Mouse (Mus musculus): ENCODE measurements around the gene Atp8b3. TPM values are rescaled to one million over a fixed set of nuclear protein-coding genes. Genes with fewer than 3 reads are reported as not detected.
A peak's percentile ranks its signal among the peaks of the same experiment; 100 is the strongest.

Atp8b3 gene
- polyA plus RNA-seq, 1 experiment: 0.13 TPM

- H3K27me3 ChIP-seq (ENCODE audit: control insufficient read depth, insufficient read depth, insufficient read length): no peaks in the 10 kb centered on the region
- peaks cover 79% of the 10 kb centered on the region for H3K79me2 ChIP-seq (ENCODE audit: control insufficient read depth, insufficient read depth)
- TF ChIP-seq MYOG (IDR thresholded peaks at IDR 0.05; ENCODE audit: control insufficient read depth, extremely low read depth, insufficient read length) (no peak), FOSL1 (IDR thresholded peaks at IDR 0.05; ENCODE audit: insufficient read depth, low read length, poor library complexity, severe bottlenecking) (no peak), MYOD1 (IDR thresholded peaks at IDR 0.05; ENCODE audit: control insufficient read depth, insufficient read length, low read depth) (no peak), USF1 (IDR thresholded peaks at IDR 0.05; ENCODE audit: low read depth) (no peak), MAX (IDR thresholded peaks at IDR 0.05) (no peak), CTCF (IDR thresholded peaks at IDR 0.05; ENCODE audit: control insufficient read depth, insufficient read depth, insufficient read length) (no peak), CEBPB (IDR thresholded peaks at IDR 0.05; ENCODE audit: low read depth) (no peak)
- no peak overlapping the region for H3K4me3 ChIP-seq (ENCODE audit: insufficient read depth, poor library complexity, severe bottlenecking)
- H3K36me3 ChIP-seq (ENCODE audit: control insufficient read depth, insufficient read depth): no peaks in the 10 kb centered on the region
- H3K79me3 ChIP-seq (ENCODE audit: low read depth): peaks cover 56% of the 10 kb centered on the region
- H3ac ChIP-seq (ENCODE audit: control insufficient read depth, insufficient read length, low read depth): no peak overlapping the region
Measured at GRCm38 (mm10) chr10:80553575-80553974, 14.7 kb upstream of the Atp8b3 start.

- peaks cover 7% of the 10 kb centered on the region for H3K36me3 ChIP-seq (ENCODE audit: control insufficient read depth, insufficient read depth)
- TF ChIP-seq CEBPB (IDR thresholded peaks at IDR 0.05; ENCODE audit: low read depth): no peak
Measured at GRCm38 (mm10) chr10:80552364-80552763, 13.4 kb upstream of the Atp8b3 start.

GRCm38 (mm10) chr10:80549279-80549678, 10.4 kb upstream of the Atp8b3 start:
- no peak for TF ChIP-seq MYOG (IDR thresholded peaks at IDR 0.05; ENCODE audit: control insufficient read depth, extremely low read depth, insufficient read length)
- TF ChIP-seq MAX (IDR thresholded peaks at IDR 0.05): no peak
- TF ChIP-seq CEBPB (IDR thresholded peaks at IDR 0.05; ENCODE audit: low read depth): no peak
- no peak for TF ChIP-seq USF1 (IDR thresholded peaks at IDR 0.05; ENCODE audit: low read depth)
- TF ChIP-seq CTCF (IDR thresholded peaks at IDR 0.05; ENCODE audit: control insufficient read depth, insufficient read depth, insufficient read length): no peak
- TF ChIP-seq FOSL1 (IDR thresholded peaks at IDR 0.05; ENCODE audit: insufficient read depth, low read length, poor library complexity, severe bottlenecking): no peak
- no peak for TF ChIP-seq MYOD1 (IDR thresholded peaks at IDR 0.05; ENCODE audit: control insufficient read depth, insufficient read length, low read depth)
- Histone ChIP-seq H3ac (ENCODE audit: control insufficient read depth, insufficient read length, low read depth) (no peak overlapping the region), H3K79me2 (ENCODE audit: control insufficient read depth, insufficient read depth) (peaks cover 36% of the 10 kb centered on the region), H3K79me3 (ENCODE audit: low read depth) (peaks cover 20% of the 10 kb centered on the region), H3K36me3 (ENCODE audit: control insufficient read depth, insufficient read depth) (peaks cover 23% of the 10 kb centered on the region), H3K4me3 (ENCODE audit: insufficient read depth, poor library complexity, severe bottlenecking) (no peak overlapping the region), H3K27me3 (ENCODE audit: control insufficient read depth, insufficient read depth, insufficient read length) (no peaks in the 10 kb centered on the region)

More at GRCm38 (mm10) chr10:80552364-80552763, 13.4 kb upstream of the Atp8b3 start:
- H3K79me3 ChIP-seq (ENCODE audit: low read depth): peaks cover 45% of the 10 kb centered on the region
- H3K27me3 ChIP-seq (ENCODE audit: control insufficient read depth, insufficient read depth, insufficient read length): no peaks in the 10 kb centered on the region
- peaks cover 67% of the 10 kb centered on the region for H3K79me2 ChIP-seq (ENCODE audit: control insufficient read depth, insufficient read depth)
- no peak overlapping the region for H3ac ChIP-seq (ENCODE audit: control insufficient read depth, insufficient read length, low read depth)
- no peak overlapping the region for H3K4me3 ChIP-seq (ENCODE audit: insufficient read depth, poor library complexity, severe bottlenecking)

DNA sequence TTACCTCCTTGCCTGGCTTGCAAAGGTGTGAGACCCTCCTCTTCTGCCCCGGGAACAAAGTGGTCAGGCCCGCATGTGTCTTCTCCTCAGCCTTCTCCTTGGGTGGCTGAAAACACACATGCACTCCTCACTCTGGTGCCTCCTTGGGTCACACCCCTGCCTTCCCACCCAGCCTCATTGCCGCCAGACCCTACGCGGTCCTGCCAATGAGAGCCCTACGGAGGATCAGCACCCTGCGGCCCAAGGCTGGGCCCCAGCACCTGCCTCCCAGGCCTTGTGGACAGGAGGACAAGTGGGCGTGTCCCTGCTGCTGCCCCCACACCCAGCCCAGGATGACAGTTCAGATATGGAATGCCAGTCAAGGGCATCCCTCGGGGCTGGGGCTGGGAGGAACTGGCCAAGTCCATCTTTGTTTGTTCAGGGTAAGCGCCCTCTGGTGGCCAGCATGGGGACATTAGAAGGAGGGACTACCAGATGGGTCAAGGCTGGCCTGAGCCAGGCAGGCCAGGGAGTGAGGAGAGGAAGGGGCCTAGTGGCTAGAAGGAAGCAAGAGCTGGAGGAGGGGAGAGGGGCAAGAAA, 9.6 kb upstream of the Atp8b3 start:
- H3K27me3 ChIP-seq (ENCODE audit: control insufficient read depth, insufficient read depth, insufficient read length): no peaks in the 10 kb centered on the region

GRCm38 (mm10) chr10:80547539-80547938, 8.6 kb upstream of the Atp8b3 start:
- Histone ChIP-seq H3K4me3 (ENCODE audit: insufficient read depth, poor library complexity, severe bottlenecking) (no peak overlapping the region), H3K36me3 (ENCODE audit: control insufficient read depth, insufficient read depth) (peaks cover 39% of the 10 kb centered on the region), H3ac (ENCODE audit: control insufficient read depth, insufficient read length, low read depth) (no peak overlapping the region), H3K27me3 (ENCODE audit: control insufficient read depth, insufficient read depth, insufficient read length) (no peaks in the 10 kb centered on the region), H3K79me2 (ENCODE audit: control insufficient read depth, insufficient read depth) (peaks cover 19% of the 10 kb centered on the region), H3K79me3 (ENCODE audit: low read depth) (peaks cover 8% of the 10 kb centered on the region)
- TF ChIP-seq FOSL1 (IDR thresholded peaks at IDR 0.05; ENCODE audit: insufficient read depth, low read length, poor library complexity, severe bottlenecking) (no peak), USF1 (IDR thresholded peaks at IDR 0.05; ENCODE audit: low read depth) (no peak)

More for the DNA sequence above, 9.6 kb upstream of the Atp8b3 start:
- Histone ChIP-seq H3K79me2 (ENCODE audit: control insufficient read depth, insufficient read depth) (peaks cover 28% of the 10 kb centered on the region), H3ac (ENCODE audit: control insufficient read depth, insufficient read length, low read depth) (no peak overlapping the region), H3K36me3 (ENCODE audit: control insufficient read depth, insufficient read depth) (peaks cover 29% of the 10 kb centered on the region), H3K79me3 (ENCODE audit: low read depth) (peaks cover 13% of the 10 kb centered on the region), H3K4me3 (ENCODE audit: insufficient read depth, poor library complexity, severe bottlenecking) (no peak overlapping the region)
- TF ChIP-seq CTCF (IDR thresholded peaks at IDR 0.05; ENCODE audit: control insufficient read depth, insufficient read depth, insufficient read length): peak; percentile 60
- no peak for TF ChIP-seq MYOD1 (IDR thresholded peaks at IDR 0.05; ENCODE audit: control insufficient read depth, insufficient read length, low read depth)

- H3K36me3 ChIP-seq (ENCODE audit: control insufficient read depth, insufficient read depth): peaks cover 43% of the 10 kb centered on the region
- no peaks in the 10 kb centered on the region for H3K27me3 ChIP-seq (ENCODE audit: control insufficient read depth, insufficient read depth, insufficient read length)
- TF ChIP-seq CTCF (IDR thresholded peaks at IDR 0.05; ENCODE audit: control insufficient read depth, insufficient read depth, insufficient read length) (no peak), FOSL1 (IDR thresholded peaks at IDR 0.05; ENCODE audit: insufficient read depth, low read length, poor library complexity, severe bottlenecking) (no peak), MAX (IDR thresholded peaks at IDR 0.05) (no peak), MYOG (IDR thresholded peaks at IDR 0.05; ENCODE audit: control insufficient read depth, extremely low read depth, insufficient read length) (no peak)
Measured at GRCm38 (mm10) chr10:80546945-80547344, 8.0 kb upstream of the Atp8b3 start.

More at GRCm38 (mm10) chr10:80546945-80547344, 8.0 kb upstream of the Atp8b3 start:
- Histone ChIP-seq H3ac (ENCODE audit: control insufficient read depth, insufficient read length, low read depth) (peak overlapping the region; percentile 2), H3K79me2 (ENCODE audit: control insufficient read depth, insufficient read depth) (peaks cover 13% of the 10 kb centered on the region), H3K79me3 (ENCODE audit: low read depth) (peaks cover 5% of the 10 kb centered on the region), H3K4me3 (ENCODE audit: insufficient read depth, poor library complexity, severe bottlenecking) (no peak overlapping the region)

Measured in C2C12 (cell line).